Mouse (Mus musculus): Measurements from ENCODE around the gene Il25. TPM values are rescaled to one million over a fixed set of nuclear protein-coding genes. Genes with fewer than 3 reads are reported as not detected.

The Il25 gene
- total RNA-seq (2021), result not detected

- intact Hi-C loops (cut with DNase I), result no loop called here
- DNase-seq, result peak; percentile 33
Observed at GRCm38 (mm10) chr14:54932645-54933150, at the start of gene Il25. Il25 (plus strand) TSS chr14:54932695.

GRCm38 (mm10) chr14:54883154-54884021 is 49.1 kb upstream of the Il25 start, which contains the start of the genes Bcl2l2 and Gm20521:
Bcl2l2 (plus strand) TSS chr14:54883377.
Gm20521 (plus strand) TSS chr14:54883441.
- intact Hi-C loops (cut with DNase I), result no loop called here
- peak; percentile 93 for DNase-seq

DNA sequence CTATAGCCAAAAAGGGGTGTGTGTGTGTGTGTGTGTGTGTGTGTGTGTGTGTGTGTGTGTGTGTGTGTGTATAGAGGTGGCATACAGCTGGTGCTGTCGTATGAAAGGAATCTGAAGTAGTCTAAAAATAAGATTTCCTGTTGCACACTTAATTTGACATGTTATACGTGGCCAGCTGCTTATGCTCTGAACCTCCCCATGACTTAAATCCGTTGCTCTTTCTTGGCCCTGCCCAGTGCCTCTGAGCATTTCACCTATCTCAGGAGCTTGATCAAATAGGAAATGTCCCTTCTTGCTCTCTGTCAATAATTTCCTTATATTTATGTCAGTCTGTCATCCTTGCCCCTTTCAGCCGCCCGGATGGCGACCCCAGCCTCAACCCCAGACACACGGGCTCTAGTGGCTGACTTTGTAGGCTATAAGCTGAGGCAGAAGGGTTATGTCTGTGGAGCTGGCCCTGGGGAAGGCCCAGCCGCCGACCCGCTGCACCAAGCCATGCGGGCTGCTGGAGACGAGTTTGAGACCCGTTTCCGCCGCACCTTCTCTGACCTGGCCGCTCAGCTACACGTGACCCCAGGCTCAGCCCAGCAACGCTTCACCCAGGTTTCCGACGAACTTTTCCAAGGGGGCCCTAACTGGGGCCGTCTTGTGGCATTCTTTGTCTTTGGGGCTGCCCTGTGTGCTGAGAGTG is 48.3 kb upstream of the Il25 start:
- intact Hi-C loops (cut with DNase I), result no loop called here
- DNase-seq, result no peak

- no peak for DNase-seq
- intact Hi-C loops (cut with DNase I), result no loop called here
Observed at GRCm38 (mm10) chr14:54885309-54885708, 47.2 kb upstream of the Il25 start.

GRCm38 (mm10) chr14:54892200-54892599 is 40.3 kb upstream of the Il25 start, which contains the start of gene Pabpn1:
Pabpn1 (plus strand) TSS chr14:54892500.
- intact Hi-C loops (cut with DNase I), result no loop called here
- no peak for DNase-seq

GRCm38 (mm10) chr14:54893651-54894181 is 38.8 kb upstream of the Il25 start:
- peak; percentile 97 for DNase-seq
- intact Hi-C loops (cut with DNase I), result no loop called here

GRCm38 (mm10) chr14:54894296-54895151 is 38.0 kb upstream of the Il25 start:
- DNase-seq, result peak; percentile 69
- intact Hi-C loops (cut with DNase I), result no loop called here

DNA sequence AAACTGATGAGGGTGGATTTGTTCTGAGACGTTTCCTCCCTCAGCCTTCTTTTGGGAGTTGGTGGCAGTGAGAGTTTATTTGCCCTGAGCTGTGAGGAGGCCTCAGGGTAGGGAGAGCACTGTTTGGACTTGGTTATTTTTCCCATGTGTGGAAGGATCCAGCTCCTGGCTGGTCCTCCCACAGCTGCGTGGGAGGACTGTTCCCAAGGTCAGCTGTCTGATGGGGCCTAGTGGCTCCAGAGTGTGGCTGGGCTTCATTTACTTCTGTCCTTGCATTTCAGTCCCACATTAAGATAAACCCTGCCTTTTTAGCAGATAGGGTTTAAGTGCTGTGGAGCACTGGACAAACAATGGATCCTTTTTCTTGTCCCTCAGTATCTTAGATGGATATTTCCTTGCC is 35.0 kb upstream of the Il25 start:
- intact Hi-C loops (cut with DNase I), result no loop called here
- no peak for DNase-seq

- intact Hi-C loops (cut with DNase I), result no loop called here
- peak; percentile 71 for DNase-seq
Observed at GRCm38 (mm10) chr14:54900383-54900782, 32.1 kb upstream of the Il25 start.

DNA sequence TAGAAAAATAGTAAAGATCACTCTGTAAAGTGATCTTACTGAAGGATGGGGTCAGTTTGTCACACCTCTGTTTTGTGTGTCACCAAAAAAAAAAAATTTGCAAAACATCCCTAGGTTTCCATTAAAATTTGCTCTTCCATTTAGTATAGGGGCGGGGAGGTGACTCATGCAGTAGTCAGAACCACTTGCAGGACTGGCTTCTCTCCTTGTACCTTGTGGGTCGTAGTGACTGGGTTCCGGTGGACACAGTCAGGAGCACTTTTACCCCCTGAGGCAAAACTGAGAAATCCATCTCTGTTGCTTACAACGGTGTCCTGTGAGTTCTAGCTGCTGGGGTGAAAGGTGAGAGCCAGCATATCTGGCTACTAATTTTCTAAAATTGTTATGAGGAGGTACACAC is 28.9 kb upstream of the Il25 start:
- intact Hi-C loops (cut with DNase I), result no loop called here
- DNase-seq, result no peak

- intact Hi-C loops (cut with DNase I), result loop anchor here (5.0 kb wide), 1 partner anchor 189 kb away; no protein-coding TSS in a partner anchor
- no peak for DNase-seq
Observed at GRCm38 (mm10) chr14:54908682-54909081, 23.8 kb upstream of the Il25 start.

DNA sequence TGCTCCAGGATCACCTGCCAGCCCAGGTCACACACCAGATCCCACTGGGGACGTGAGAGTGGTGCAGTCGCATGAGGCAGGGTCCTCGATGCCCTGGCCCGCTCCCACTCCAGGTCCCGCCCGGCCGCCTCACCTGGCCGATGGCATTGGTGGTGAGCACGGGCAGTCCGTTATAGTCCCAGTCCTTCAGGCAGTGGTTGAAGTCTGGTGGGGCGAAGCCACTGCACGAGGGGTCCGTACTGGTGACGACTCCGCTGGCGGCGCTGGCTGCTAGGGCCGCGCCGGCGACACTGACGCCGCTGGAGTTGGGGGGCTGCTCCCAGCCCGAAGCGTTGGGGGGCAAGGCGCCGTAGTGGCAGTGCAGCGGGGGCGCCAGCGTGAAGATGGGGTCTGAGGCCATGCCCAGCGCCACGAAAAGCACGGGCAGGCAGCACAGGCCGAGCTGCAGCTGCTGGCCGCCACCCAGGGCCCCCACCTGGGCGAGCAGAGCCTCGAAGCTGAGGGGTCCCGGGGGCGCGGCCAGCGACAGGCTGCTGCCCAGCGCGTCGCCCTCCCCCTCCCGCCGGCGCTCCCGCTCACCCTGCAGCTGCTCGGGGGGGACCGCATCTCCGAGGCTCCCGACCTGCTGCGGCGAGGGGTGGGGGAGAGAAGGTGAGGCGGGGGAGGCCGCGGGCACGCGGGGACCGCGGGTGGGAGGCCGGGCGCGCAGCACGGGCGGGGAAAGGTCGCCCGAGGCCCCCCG is 20.2 kb upstream of the Il25 start:
- intact Hi-C loops (cut with DNase I), result no loop called here

DNA sequence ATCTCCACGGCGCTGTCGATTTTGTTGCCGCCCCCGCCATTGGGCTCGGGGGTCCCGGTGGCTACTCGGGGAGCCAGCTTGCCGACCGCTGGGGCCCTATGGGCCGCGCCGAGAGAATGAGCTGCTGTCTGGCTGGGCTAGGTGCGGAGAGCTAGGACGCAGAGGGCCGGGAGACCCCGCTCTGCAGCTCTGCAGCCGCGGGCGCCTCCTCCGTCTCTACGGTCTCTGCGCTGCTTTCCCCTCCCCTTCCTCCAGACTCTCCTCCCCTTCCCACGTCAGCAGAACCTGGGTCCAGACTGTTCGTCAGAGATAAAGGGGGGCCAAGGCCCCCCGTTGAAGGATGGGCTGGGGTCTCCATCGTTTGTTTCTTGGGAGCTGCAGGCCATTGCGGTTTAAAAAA is 19.6 kb upstream of the Il25 start, which contains the start of gene Slc22a17:
Gene Slc22a17 (minus strand): TSS at position 247 of the 400 bp plus-strand sequence.
- peak; percentile 86 for DNase-seq
- intact Hi-C loops (cut with DNase I), result no loop called here

More for the DNA sequence above, 20.2 kb upstream of the Il25 start:
- peak; percentile 68 for DNase-seq

- intact Hi-C loops (cut with DNase I), result no loop called here
- no peak for DNase-seq
Observed at GRCm38 (mm10) chr14:54913343-54913742, 19.2 kb upstream of the Il25 start.

GRCm38 (mm10) chr14:54920076-54920685 is 12.3 kb upstream of the Il25 start:
- intact Hi-C loops (cut with DNase I), result no loop called here
- no peak for DNase-seq

GRCm38 (mm10) chr14:54924641-54925348 is 7.7 kb upstream of the Il25 start:
- intact Hi-C loops (cut with DNase I), result no loop called here
- peak; percentile 75 for DNase-seq

DNA sequence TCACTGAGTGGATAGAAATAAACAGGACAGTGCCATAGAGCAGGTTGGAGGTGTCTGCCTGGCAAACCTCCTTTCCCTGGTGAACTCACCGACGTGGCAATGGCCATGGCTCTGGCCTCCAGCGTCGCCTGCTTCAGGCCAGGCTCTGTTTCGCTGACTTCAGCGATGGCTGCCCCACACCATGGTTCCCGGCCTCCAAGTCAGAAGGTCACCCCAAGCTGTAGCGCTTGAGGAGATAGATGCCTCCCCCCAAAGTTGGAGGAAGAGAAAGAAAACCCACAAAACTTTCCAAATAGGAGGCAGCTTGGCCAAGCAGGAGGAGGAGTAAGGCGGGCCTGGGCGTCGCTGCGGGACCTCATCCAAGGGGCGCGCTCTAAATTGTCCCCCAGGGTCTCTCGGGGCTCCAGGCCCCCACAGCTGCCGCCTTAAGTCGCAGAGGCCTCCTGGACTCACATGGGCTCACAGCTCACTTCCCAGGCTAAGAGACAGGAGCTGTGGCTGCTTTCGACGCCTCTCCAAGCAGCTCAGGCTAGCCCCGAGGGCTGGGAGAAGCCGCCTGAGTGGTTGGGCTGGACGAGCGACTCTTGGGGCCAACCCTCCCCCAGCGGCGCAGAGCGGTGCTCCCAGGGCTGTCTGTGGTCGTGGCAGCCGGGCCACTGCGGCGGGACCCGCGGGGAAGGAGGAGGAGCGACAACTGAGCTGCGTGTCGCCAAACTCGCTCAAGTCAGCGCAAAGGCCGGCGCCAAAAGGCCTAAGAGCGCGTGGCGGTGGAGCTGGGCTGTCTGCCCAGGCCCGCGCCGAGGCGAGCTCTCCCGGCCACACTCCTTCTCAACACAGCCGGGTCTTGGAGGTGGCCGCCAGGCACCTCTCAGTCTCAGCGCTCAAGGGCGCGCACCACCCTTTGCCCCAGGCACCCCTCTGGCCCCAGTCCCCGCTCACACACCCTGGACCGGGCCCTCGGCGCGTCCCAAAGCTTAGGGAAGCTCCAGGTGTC is 6.8 kb upstream of the Il25 start, which contains the start of gene Efs:
Gene Efs (minus strand): TSS at position 778 of the 994 bp plus-strand sequence.
- peak; percentile 82 for DNase-seq
- intact Hi-C loops (cut with DNase I), result no loop called here
